8 mouse cellular contexts compared by ENCODE assay signal in genomic region chr19:36554785-36555595, GRCm38 (mm10). TPM values are rescaled to one million over a fixed set of nuclear protein-coding genes. Genes with fewer than 3 reads are reported as not detected.
DNase-seq lines count a peak whose midpoint lies in the region; ATAC-seq and TF ChIP-seq lines count a peak whose summit lies in the region.

No protein-coding gene starts in this region.

- WGBS in heart, embryonic 10.5 days: under 1% methylated on average over 50 of the region's 53 CpGs
- WGBS in kidney, postnatal 0 days: under 1% methylated on average over 52 of the region's 53 CpGs
- WGBS in midbrain, embryonic 12.5 days: under 1% methylated on average over 43 of the region's 53 CpGs
- 2% methylated on average over 53 of the region's 53 CpGs for WGBS in thymus, adult 2 months

- no peak for TF ChIP-seq POLR2A in thymus, adult 2 months (IDR thresholded peaks at IDR 0.05; ENCODE audit: control insufficient read depth, extremely low read depth, insufficient read depth, low read length, poor library complexity)

- H3K9ac ChIP-seq in ES-E14 (ENCODE audit: insufficient read depth, low read depth, low read length, poor library complexity, severe bottlenecking): peak overlapping the region; percentile 82
- H3K9ac ChIP-seq in kidney, postnatal 0 days (ENCODE audit: low read depth, low read length): peak overlapping the region; percentile 82
- H3K9ac ChIP-seq in midbrain, embryonic 12.5 days (replicated peaks): peak overlapping the region; percentile 82

- peak overlapping the region; percentile 99 for H3K27ac ChIP-seq in layer of hippocampus, adult 2 months
- no peak overlapping the region for H3K27ac ChIP-seq in ES-E14 (ENCODE audit: insufficient read depth, low read depth, low read length, poor library complexity, severe bottlenecking)
- peak overlapping the region; percentile 96 for H3K27ac ChIP-seq in heart, embryonic 10.5 days
- H3K27ac ChIP-seq in kidney, postnatal 0 days: peak overlapping the region; percentile 73
- peak overlapping the region; percentile 88 for H3K27ac ChIP-seq in midbrain, embryonic 12.5 days (replicated peaks)
- H3K27ac ChIP-seq in thymus, adult 2 months (ENCODE audit: control insufficient read depth, insufficient read depth, low read length): no peak overlapping the region

- in situ Hi-C loops in ES-E14 (cut with MboI; ENCODE audit: low sequenced_read_pairs in 2 of 2, unreplicated experiment in 2 of 2): no loop called here

- peak overlapping the region; percentile 74 for H3K4me3 ChIP-seq in layer of hippocampus, adult 2 months
- H3K4me3 ChIP-seq in ES-E14 (ENCODE audit: insufficient read depth in 1 of 2, low read depth in 1 of 2, low read length in 2 of 2, poor library complexity in 1 of 2, severe bottlenecking in 1 of 2): peak overlapping the region; percentile 78 to 89
- peak overlapping the region; percentile 89 for H3K4me3 ChIP-seq in heart, embryonic 10.5 days
- peak overlapping the region; percentile 88 for H3K4me3 ChIP-seq in kidney, postnatal 0 days (replicated peaks; ENCODE audit: low read depth, low read length)
- H3K4me3 ChIP-seq in midbrain, embryonic 12.5 days: peak overlapping the region; percentile 78
- peak overlapping the region; percentile 58 for H3K4me3 ChIP-seq in thymus, adult 2 months (ENCODE audit: control insufficient read depth, insufficient read depth, low read length)

- TF ChIP-seq CTCF in layer of hippocampus, adult 2 months (conservative IDR thresholded peaks at IDR 0.05): no peak; the same call in 1 of the 2 replicates
- TF ChIP-seq CTCF in kidney, postnatal 0 days (IDR thresholded peaks at IDR 0.05; ENCODE audit: low read depth): no peak
- no peak for TF ChIP-seq CTCF in thymus, adult 2 months (IDR thresholded peaks at IDR 0.05; ENCODE audit: borderline replicate concordance, control insufficient read depth, extremely low read depth, insufficient read depth, low read length, poor library complexity)

- H3K9me3 ChIP-seq in ES-E14 (ENCODE audit: control insufficient read depth, insufficient read depth, low read depth, low read length): no peaks in the 10 kb centered on the region
- no peaks in the 10 kb centered on the region for H3K9me3 ChIP-seq in heart, embryonic 10.5 days
- no peaks in the 10 kb centered on the region for H3K9me3 ChIP-seq in kidney, postnatal 0 days (replicated peaks; ENCODE audit: low read length)
- no peaks in the 10 kb centered on the region for H3K9me3 ChIP-seq in midbrain, embryonic 12.5 days

- H3K4me2 ChIP-seq in kidney, postnatal 0 days (ENCODE audit: low read length): peak overlapping the region; percentile 99
- peak overlapping the region; percentile 78 for H3K4me2 ChIP-seq in midbrain, embryonic 12.5 days (replicated peaks)

- H3K4me1 ChIP-seq in ES-E14 (ENCODE audit: control insufficient read depth in 2 of 2, insufficient read depth in 2 of 2, low read length in 2 of 2, poor library complexity in 1 of 2): no peaks in the 10 kb centered on the region
- no peaks in the 10 kb centered on the region for H3K4me1 ChIP-seq in heart, embryonic 10.5 days
- 0 out of 2 replicates have a peak, but pooled peaks cover 3% of the 10 kb centered on the region for H3K4me1 ChIP-seq in kidney, postnatal 0 days (replicated peaks; ENCODE audit: insufficient read depth, low read length)
- no peaks in the 10 kb centered on the region; the same call in 1 of the 2 replicates for H3K4me1 ChIP-seq in midbrain, embryonic 12.5 days
- H3K4me1 ChIP-seq in thymus, adult 2 months (replicated peaks; ENCODE audit: control insufficient read depth, insufficient read depth, low read length): peaks cover 5% of the 10 kb centered on the region; the same call in 1 of the 2 replicates

- no peaks in the 10 kb centered on the region for H3K36me3 ChIP-seq in ES-E14 (ENCODE audit: control insufficient read depth, insufficient read depth, low read length, poor library complexity, severe bottlenecking)
- H3K36me3 ChIP-seq in heart, embryonic 10.5 days: no peaks in the 10 kb centered on the region
- H3K36me3 ChIP-seq in kidney, postnatal 0 days (ENCODE audit: insufficient read depth, low read length): no peaks in the 10 kb centered on the region
- no peaks in the 10 kb centered on the region for H3K36me3 ChIP-seq in midbrain, embryonic 12.5 days
- H3K36me3 ChIP-seq in thymus, adult 2 months (ENCODE audit: control insufficient read depth, insufficient read depth, low read length): no peaks in the 10 kb centered on the region

- no peak for DNase-seq in layer of hippocampus, adult 2 months (ENCODE audit: low spot score in 2 of 2)
- no peak for DNase-seq in layer of hippocampus, adult 9-10 months (ENCODE audit: low spot score)
- DNase-seq in ES-E14 (ENCODE audit: low read depth, low spot score): peak; percentile 15
- DNase-seq in embryo, embryonic 11.5 days (ENCODE audit: low read depth, low spot score): peak; percentile 38
- DNase-seq in heart, embryonic 10.5 days (ENCODE audit: low spot score): peak; percentile 85
- DNase-seq in kidney, postnatal 0 days (ENCODE audit: low spot score): peak; percentile 58
- peak; percentile 48 for DNase-seq in thymus, adult 2 months

- ATAC-seq in kidney, postnatal 0 days (replicated peaks; ENCODE audit: low FRiP score, low read depth): no peak; the same call in 1 of the 2 replicates
- ATAC-seq in midbrain, embryonic 12.5 days (ENCODE audit: low FRiP score, low read depth): peak; percentile 83

- 0 out of 2 replicates have a peak, but pooled peaks cover 7% of the 10 kb centered on the region for H3K27me3 ChIP-seq in heart, embryonic 10.5 days (ENCODE audit: insufficient read depth, poor library complexity, severe bottlenecking)
- H3K27me3 ChIP-seq in kidney, postnatal 0 days (ENCODE audit: insufficient read depth, low read length): no peaks in the 10 kb centered on the region
- H3K27me3 ChIP-seq in midbrain, embryonic 12.5 days: peaks cover 6% of the 10 kb centered on the region
- H3K27me3 ChIP-seq in thymus, adult 2 months (ENCODE audit: control insufficient read depth, insufficient read depth, low read length): no peaks in the 10 kb centered on the region

TF ChIP-seq in ES-E14, 5 proteins besides CTCF, POLR2A, EP300 and RAD21:
- no peak for TF ChIP-seq ZC3H11A (IDR thresholded peaks at IDR 0.05; ENCODE audit: borderline replicate concordance, low read depth, low read length)
- no peak for TF ChIP-seq CHD2 (IDR thresholded peaks at IDR 0.05; ENCODE audit: low read depth, low read length)
- no peak for TF ChIP-seq MAFK (IDR thresholded peaks at IDR 0.05; ENCODE audit: insufficient read depth, low read depth, low read length)
- TF ChIP-seq ZNF384 (IDR thresholded peaks at IDR 0.05; ENCODE audit: low read depth, low read length): no peak
- peak; percentile 18; the same call in 1 of the 2 replicates for TF ChIP-seq HCFC1 (IDR thresholded peaks at IDR 0.05; ENCODE audit: borderline replicate concordance, insufficient read depth, low read length)

RNA-seq across cellular contexts. Expression of gene Hectd2, which starts 0.6 kb away (rescaled TPM):
- total RNA-seq in layer of hippocampus, adult 2 months (2021): 10 to 100 TPM; 42.7 to 45.3 TPM
- total RNA-seq in ES-E14 (2012; rRNA removed): 1.8 and 2.3 TPM in 2 replicates
- 6.7 and 11.4 TPM in 2 replicates for polyA plus RNA-seq in heart, embryonic 10.5 days (2016; fragmentation: Nextera tagmentation; extraction: Ambion mirVana)
- 2.0 and 2.4 TPM in 2 replicates for polyA plus RNA-seq in kidney, postnatal 0 days (2015; fragmentation: Nextera tagmentation; extraction: Ambion mirVana)
- 6.6 and 7.0 TPM in 2 replicates for polyA plus RNA-seq in midbrain, embryonic 12.5 days (2016; fragmentation: Nextera tagmentation; extraction: Ambion mirVana)
- polyA plus RNA-seq in thymus, adult 2 months (2012; rRNA removed): 2.3 and 2.6 TPM in 2 replicates

Comparison
In these comparisons a context has a peak if more than half of its experiments do, and no peak if none do; other contexts are left out.
1. DNase-seq: peak in ES-E14 (single experiment), embryo, embryonic 11.5 days (single experiment), heart, embryonic 10.5 days (single experiment), kidney, postnatal 0 days (single experiment) and thymus, adult 2 months (single experiment); none in layer of hippocampus, adult 2 months (0 of 2) and layer of hippocampus, adult 9-10 months (single experiment).
2. H3K27ac ChIP-seq: peak in layer of hippocampus, adult 2 months (single experiment), heart, embryonic 10.5 days (single experiment), kidney, postnatal 0 days (single experiment) and midbrain, embryonic 12.5 days (single experiment); none in ES-E14 (single experiment) and thymus, adult 2 months (single experiment).
3. Peak in every context shown above with its lines, with median percentiles within 50 percentile points of each other: H3K4me3 ChIP-seq and H3K9ac ChIP-seq.